Mouse (Mus musculus) midbrain, postnatal 0 days (tissue): ENCODE measurements around the gene Gm17622. TPM values are rescaled to one million over a fixed set of nuclear protein-coding genes. Genes with fewer than 3 reads are reported as not detected.

Source experiments
- ATAC-seq: fragments of 200-750 bp; cut with Nextera tagmentation; 2 replicates; pipeline ENCODE4 v1.8.0; 2017; ENCODE audit warnings: moderate number of reproducible peaks, mild to moderate bottlenecking, moderate TSS enrichment, moderate library complexity; ENCODE audit not compliant: low FRiP score
- DNase-seq: peaks from one replicate; pipeline ENCODE4 v3.0.0-alpha.2; 2015; ENCODE audit warnings: low spot score
- H3K27ac ChIP-seq: fragments of 300-500 bp; sonication (generic); 2 replicates; pipeline ENCODE4 v1.5.1; 2014; ENCODE audit warnings: low read depth, mild to moderate bottlenecking, low read length, mixed read lengths
- H3K27me3 ChIP-seq: fragments of 300-500 bp; sonication (generic); 2 replicates; pipeline ENCODE4 v1.6.1; 2014; ENCODE audit warnings: low read length, control low read depth, mixed read lengths; ENCODE audit not compliant: insufficient read depth
- H3K36me3 ChIP-seq: fragments of 300-500 bp; sonication (generic); 2 replicates; pipeline ENCODE4 v1.6.1; 2014; ENCODE audit warnings: low read length, control low read depth, mixed read lengths; ENCODE audit not compliant: insufficient read depth
- H3K4me1 ChIP-seq: fragments of 300-500 bp; sonication (generic); 2 replicates; pipeline ENCODE4 v1.6.1; 2014; ENCODE audit warnings: mild to moderate bottlenecking, control low read depth, antibody characterized with exemption, low read length, mixed read lengths; ENCODE audit not compliant: insufficient read depth
- H3K4me2 ChIP-seq: fragments of 300-500 bp; sonication (generic); 2 replicates; pipeline ENCODE4 v1.6.1; 2014; ENCODE audit warnings: low read depth, mild to moderate bottlenecking, low read length, mixed read lengths; ENCODE audit not compliant: poor library complexity, severe bottlenecking
- H3K4me3 ChIP-seq: fragments of 300-500 bp; sonication (generic); 2 replicates; pipeline ENCODE4 v1.5.1; 2014; ENCODE audit warnings: low read depth, mild to moderate bottlenecking, low read length, moderate library complexity
- H3K9ac ChIP-seq: fragments of 300-500 bp; sonication (generic); replicated peaks from 2 replicates; pipeline ENCODE4 v1.6.1; 2014; ENCODE audit warnings: mild to moderate bottlenecking, low read length, moderate library complexity, mixed read lengths; ENCODE audit not compliant: poor library complexity, severe bottlenecking
- H3K9me3 ChIP-seq: fragments of 300-500 bp; sonication (generic); 2 replicates; pipeline ENCODE4 v1.6.1; 2016; ENCODE audit warnings: low read length, control low read depth
- CTCF ChIP-seq: IDR thresholded peaks from 2 replicates; pipeline ENCODE4 v1.5.1; 2016; ENCODE audit warnings: antibody characterized with exemption, mild to moderate bottlenecking
- WGBS: fragments of 180-500 bp; shearing (Covaris S2); extraction: QIAGEN DNeasy Blood & Tissue Kit; methylation state at CpG from one replicate; pipeline ENCODE4 v1.1.7; 2014; 5-methylcytosine and 5-hydroxymethylcytosine counted together
- polyA plus RNA-seq: library from polyadenylated mRNA; unstranded; fragments of >200 nt; fragmentation: Nextera tagmentation; extraction: Ambion mirVana; gene quantifications from 2 replicates; pipeline ENCODE4 v1.2.1, GENCODE M21; 2015
- total RNA-seq: library from RNA; depleted of rRNA; stranded (reverse); fragments of >200 nt; gene quantifications from 2 replicates; pipeline ENCODE4 v1.2.3, GENCODE M21; 2014

Gm17622 gene
- total and polyA plus RNA-seq, 2 experiments from 2014 or later = not detected

DNA sequence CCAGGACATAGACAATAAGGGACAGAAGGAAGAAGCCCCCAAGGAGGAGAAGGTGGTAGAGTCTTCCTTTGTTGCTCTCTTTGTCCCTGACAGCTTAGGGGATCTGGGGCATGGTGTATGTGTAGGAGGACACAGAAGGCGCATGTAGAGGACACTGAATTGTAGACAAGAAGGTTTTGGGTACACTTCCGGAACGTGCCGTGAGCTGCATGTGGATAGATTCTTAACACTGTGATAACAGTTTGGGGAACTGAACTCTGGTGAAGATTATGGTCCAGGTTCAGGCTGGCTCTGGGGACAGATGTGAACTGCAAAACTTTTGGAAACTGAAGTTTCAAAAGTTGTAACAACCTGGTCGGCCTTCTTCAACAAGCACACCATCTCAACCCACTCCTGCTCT lies 33.0 kb upstream of the Gm17622 start:
- Histone ChIP-seq H3K36me3 (no peaks in the 10 kb centered on the region), H3K4me1 (no peaks in the 10 kb centered on the region), H3K27ac (no peak overlapping the region), H3K27me3 (no peaks in the 10 kb centered on the region), H3K4me3 (no peak overlapping the region), H3K9ac (no peak overlapping the region), H3K4me2 (no peak overlapping the region), H3K9me3 (no peaks in the 10 kb centered on the region)
- DNase-seq = no peak
- no peak for TF ChIP-seq CTCF
- WGBS = 96% methylated on average over 5 of the region's 5 CpGs
- no peak for ATAC-seq

DNA sequence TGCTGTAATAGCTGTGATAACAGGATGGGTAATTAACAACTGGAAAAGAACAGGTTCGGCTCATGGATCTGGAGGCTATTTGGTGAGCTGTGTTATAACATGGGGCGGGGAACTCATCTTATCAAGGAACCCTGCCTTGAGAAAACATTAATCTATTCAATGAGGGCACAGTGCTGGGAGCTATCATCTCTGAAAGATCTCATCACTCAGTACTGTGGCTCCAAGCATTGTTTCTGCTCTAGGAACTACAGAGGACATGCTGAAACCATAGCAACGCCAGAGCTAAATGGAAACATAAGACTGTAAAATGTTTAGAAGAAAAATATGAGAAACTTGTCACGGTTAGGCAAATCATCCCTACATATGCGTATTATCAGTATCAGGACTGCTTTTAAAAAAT lies 32.5 kb upstream of the Gm17622 start:
- peak; percentile 48 for DNase-seq

DNA sequence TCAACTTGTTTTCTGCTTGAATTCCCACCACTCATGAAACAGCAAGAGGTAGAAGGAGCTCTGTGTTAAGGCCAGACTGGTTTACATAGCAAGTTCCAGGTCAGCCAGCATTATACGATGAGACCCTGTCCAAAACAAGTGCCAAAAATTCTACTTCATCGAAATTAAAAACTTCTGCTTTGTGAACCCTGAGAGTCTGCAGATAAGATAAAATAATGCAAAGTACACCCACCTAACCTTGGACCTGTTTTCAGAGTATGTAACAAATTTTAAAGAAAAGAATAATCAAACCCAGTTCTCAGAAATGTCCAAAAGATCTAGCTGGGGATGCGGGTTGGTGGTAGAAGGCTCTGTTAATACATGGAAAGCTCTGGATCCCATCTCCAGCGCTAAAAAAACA lies 31.9 kb upstream of the Gm17622 start:
- Histone ChIP-seq H3K9me3 (no peaks in the 10 kb centered on the region), H3K36me3 (no peaks in the 10 kb centered on the region), H3K4me2 (no peak overlapping the region), H3K27me3 (no peaks in the 10 kb centered on the region), H3K4me1 (no peaks in the 10 kb centered on the region), H3K27ac (no peak overlapping the region), H3K4me3 (no peak overlapping the region), H3K9ac (no peak overlapping the region)
- 83% methylated on average over 4 of the region's 4 CpGs for WGBS
- no peak for DNase-seq
- TF ChIP-seq CTCF = no peak
- ATAC-seq = no peak

More for the DNA sequence above, 32.5 kb upstream of the Gm17622 start:
- 63% methylated on average over 5 of the region's 5 CpGs for WGBS
- TF ChIP-seq CTCF = no peak
- Histone ChIP-seq H3K9ac (no peak overlapping the region), H3K9me3 (no peaks in the 10 kb centered on the region), H3K4me3 (no peak overlapping the region), H3K36me3 (no peaks in the 10 kb centered on the region), H3K27me3 (no peaks in the 10 kb centered on the region), H3K27ac (no peak overlapping the region), H3K4me1 (no peaks in the 10 kb centered on the region), H3K4me2 (no peak overlapping the region)
- ATAC-seq = 0 out of 2 replicates have a peak, but pooled peaks have one; percentile 56

DNA sequence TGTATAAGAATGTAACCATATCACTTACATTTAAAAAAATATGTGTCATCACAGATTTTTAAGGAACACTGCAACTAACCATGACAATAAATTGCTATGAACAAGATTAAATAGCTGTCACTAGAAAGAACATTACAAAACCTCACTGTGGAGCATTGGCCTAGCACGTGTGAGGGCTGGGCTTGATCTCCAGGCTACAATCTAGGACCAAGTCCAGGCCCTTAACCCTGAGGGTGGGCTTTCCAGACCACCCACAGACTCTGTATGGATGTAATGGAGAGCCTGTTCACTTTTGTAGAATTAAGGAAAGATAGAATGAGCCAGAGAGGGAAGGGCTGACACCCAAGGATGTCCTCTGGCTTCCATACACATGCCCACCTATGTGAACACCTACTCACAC lies 27.9 kb upstream of the Gm17622 start:
- Histone ChIP-seq H3K36me3 (no peaks in the 10 kb centered on the region), H3K4me3 (no peak overlapping the region), H3K27me3 (no peaks in the 10 kb centered on the region), H3K9me3 (no peaks in the 10 kb centered on the region), H3K27ac (no peak overlapping the region), H3K4me2 (no peak overlapping the region), H3K9ac (no peak overlapping the region), H3K4me1 (no peaks in the 10 kb centered on the region)
- WGBS = 56% methylated on average over 1 of the region's 1 CpGs
- ATAC-seq (no peak), DNase-seq (no peak)
- no peak for TF ChIP-seq CTCF

DNA sequence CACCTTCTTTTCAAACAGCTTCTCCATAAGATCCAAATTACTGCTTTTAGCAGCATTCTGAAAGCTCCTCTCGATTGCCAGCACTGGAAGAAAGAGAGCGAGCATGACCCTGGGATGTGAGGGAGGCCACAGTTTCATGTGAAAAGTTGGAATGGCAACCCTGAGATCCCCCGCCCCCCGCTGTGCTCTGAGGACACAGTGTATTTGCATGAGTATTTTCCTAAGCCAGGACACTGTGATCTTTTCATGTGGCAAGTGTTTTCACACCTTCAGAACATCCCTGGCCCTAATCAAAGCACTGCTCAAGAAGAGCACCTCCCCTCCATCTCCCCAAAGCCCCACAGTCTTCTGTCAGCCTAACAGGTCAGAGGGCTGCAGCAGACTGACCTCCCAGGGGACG lies 25.2 kb upstream of the Gm17622 start:
- Histone ChIP-seq H3K4me2 (no peak overlapping the region), H3K9ac (no peak overlapping the region), H3K4me1 (no peaks in the 10 kb centered on the region), H3K27me3 (no peaks in the 10 kb centered on the region), H3K36me3 (no peaks in the 10 kb centered on the region), H3K4me3 (no peak overlapping the region), H3K9me3 (no peaks in the 10 kb centered on the region), H3K27ac (no peak overlapping the region)
- no peak for DNase-seq
- TF ChIP-seq CTCF = no peak
- WGBS = 54% methylated on average over 5 of the region's 5 CpGs
- no peak for ATAC-seq

DNA sequence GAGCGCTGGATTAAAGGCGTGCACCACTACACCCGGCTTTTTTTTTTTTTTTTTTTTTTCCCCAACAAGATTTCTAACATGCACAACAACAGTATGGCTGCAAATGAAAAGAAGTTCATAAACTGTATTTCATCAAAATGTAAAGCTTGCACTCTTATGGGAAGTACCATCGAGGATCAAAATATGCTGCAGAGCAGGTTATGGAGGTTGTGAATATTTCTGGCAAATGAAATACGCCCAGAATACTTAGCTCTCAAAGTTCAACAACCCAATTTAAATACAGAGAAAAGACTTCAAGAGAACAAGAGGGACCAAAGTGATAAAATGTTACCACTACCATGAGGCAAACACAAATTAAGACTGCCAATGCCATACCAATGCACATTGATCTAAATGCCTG lies 21.9 kb upstream of the Gm17622 start:
- TF ChIP-seq CTCF = no peak

More for the DNA sequence above, 21.9 kb upstream of the Gm17622 start:
- Histone ChIP-seq H3K9ac (no peak overlapping the region), H3K4me2 (no peak overlapping the region), H3K4me1 (no peaks in the 10 kb centered on the region), H3K9me3 (no peaks in the 10 kb centered on the region), H3K36me3 (no peaks in the 10 kb centered on the region), H3K27ac (no peak overlapping the region), H3K4me3 (no peak overlapping the region), H3K27me3 (no peaks in the 10 kb centered on the region)
- DNase-seq (no peak), ATAC-seq (no peak)
- WGBS = 91% methylated on average over 5 of the region's 5 CpGs
